Mouse (Mus musculus) left cerebral cortex, postnatal 10 days (tissue): ENCODE data around the gene Dap3. TPM values are rescaled to one million over a fixed set of nuclear protein-coding genes. Genes with fewer than 3 reads are reported as not detected.
"Not testable (repeated sequence)": the region's sequence is repeated elsewhere in the genome, so short reads cannot be mapped to it uniquely, and the experiment has no call there.

Experiments
- DNase-seq, 2 experiments: peaks; one replicate each; pipeline ENCODE4 v3.0.0; 2021 to 2022; ENCODE audit warnings: low spot score in 2 of 2, mixed read lengths in 1 of 2; ENCODE audit errors: extremely low spot score in 1 of 2
- intact Hi-C: fragments of 180-260 bp; cut with DNase I; formaldehyde crosslinking; loops from one replicate; pipeline ENCODE4 v1.15.1; 2025
- total RNA-seq, 2 experiments: library from RNA; stranded (reverse); gene quantifications; 2 replicates each; pipeline ENCODE4 v1.2.3; 2021

The Dap3 gene
- total RNA-seq, 2 experiments from 2014 or later: 116 to 120 TPM

DNA sequence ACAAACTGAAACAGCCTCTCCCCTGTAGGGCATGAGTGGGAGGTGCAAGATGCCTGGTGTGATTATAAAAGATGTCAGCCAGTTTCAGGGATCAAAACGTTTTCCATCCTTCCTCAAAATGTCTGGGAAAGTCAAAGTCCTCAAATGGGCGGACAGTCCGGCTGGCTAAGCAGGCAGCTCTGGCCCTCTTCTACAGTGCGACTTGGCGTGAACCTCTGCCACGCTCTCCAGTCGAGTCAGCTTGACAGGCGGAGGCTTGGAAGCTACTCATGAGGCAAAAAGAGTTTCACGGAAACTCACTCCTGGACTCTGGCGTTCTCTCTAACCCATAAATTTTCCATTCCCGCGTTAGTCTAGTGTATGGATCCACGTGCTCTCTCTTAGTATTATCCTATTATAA is 32.0 kb downstream of the Dap3 start:
- intact Hi-C loops: no loop called here
- DNase-seq: no peak

GRCm38 (mm10) chr3:88914384-88914810 is 36.6 kb downstream of the Dap3 start:
- intact Hi-C loops: no loop called here

GRCm38 (mm10) chr3:88913511-88914383 is 37.2 kb downstream of the Dap3 start, which contains the start of gene Msto1:
Gene Msto1, minus strand, starts transcription at chr3:88913999.
- DNase-seq: peak; percentile 91 to 96
- intact Hi-C loops: no loop called here

More at GRCm38 (mm10) chr3:88914384-88914810, 36.6 kb downstream of the Dap3 start:
- no peak for DNase-seq

GRCm38 (mm10) chr3:88912585-88912984 is 38.4 kb downstream of the Dap3 start:
- DNase-seq: no peak
- intact Hi-C loops: no loop called here

GRCm38 (mm10) chr3:88906393-88907159 is 44.4 kb downstream of the Dap3 start:
- intact Hi-C loops: no loop called here
- no peak for DNase-seq

- no peak for DNase-seq
- intact Hi-C loops: no loop called here
Observed at GRCm38 (mm10) chr3:88905741-88906140, 45.2 kb downstream of the Dap3 start.

DNA sequence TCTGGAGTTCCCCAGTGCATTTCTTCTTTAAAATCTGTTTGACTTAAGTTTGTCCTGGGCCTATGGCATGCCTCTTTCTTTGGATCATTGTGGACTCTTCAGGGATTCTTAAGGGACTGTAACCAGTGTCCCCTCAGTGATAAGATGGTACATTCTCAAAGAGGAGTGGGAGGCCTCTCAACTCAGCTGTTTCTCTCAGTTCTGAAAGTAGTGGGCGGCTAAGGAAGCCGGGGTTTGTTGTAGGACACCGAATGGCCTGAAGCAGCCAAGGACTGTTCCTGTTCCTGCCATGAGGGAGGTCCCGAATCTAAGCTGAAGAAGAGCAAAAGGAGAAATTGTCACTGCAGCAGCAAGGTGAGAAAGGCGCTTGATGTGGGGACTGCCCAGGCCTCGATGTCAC is 45.8 kb downstream of the Dap3 start:
- DNase-seq: no peak
- intact Hi-C loops: no loop called here

GRCm38 (mm10) chr3:88904803-88905202 is 46.2 kb downstream of the Dap3 start:
- intact Hi-C loops: no loop called here
- no peak for DNase-seq

- intact Hi-C loops, DNase-seq: not testable (repeated sequence)
Observed at GRCm38 (mm10) chr3:88893011-88893410, 58.0 kb downstream of the Dap3 start.

- intact Hi-C loops, DNase-seq: not testable (repeated sequence)
Observed at GRCm38 (mm10) chr3:88882536-88882935, 68.4 kb downstream of the Dap3 start.

Other genes with a start within 250 kb of the Dap3 start
- 10 to 100 TPM; 42.9 to 55.5 TPM for gene Rit1, start 234.3 kb downstream of the Dap3 start, total RNA-seq
- 100 to 1,000 TPM; 433 to 447 TPM for gene Syt11, start 176.0 kb downstream of the Dap3 start, total RNA-seq
- gene Gon4l, start 116.0 kb downstream of the Dap3 start, total RNA-seq: 10 to 100 TPM; 43.1 to 44.8 TPM
- gene Msto1, start 37.2 kb downstream of the Dap3 start, total RNA-seq: 10 to 100 TPM; 28.9 to 31.9 TPM
- gene Ash1l, start 559 bp downstream of the Dap3 start, total RNA-seq: 10 to 100 TPM; 59.9 to 62.0 TPM
- gene Rusc1, start 142.1 kb upstream of the Dap3 start, total RNA-seq: 100 to 1,000 TPM; 208 to 210 TPM
- under 1 TPM in 1 of 2 experiments, not detected in 1; 0.19 TPM for gene Gm43738, start 149.9 kb upstream of the Dap3 start, total RNA-seq
- gene Fdps, start 150.8 kb upstream of the Dap3 start, total RNA-seq: 100 to 1,000 TPM; 165 to 177 TPM
- not detected for gene Pklr, start 185.0 kb upstream of the Dap3 start, total RNA-seq
- gene Hcn3, start 209.0 kb upstream of the Dap3 start, total RNA-seq: 10 to 100 TPM; 37.0 to 48.6 TPM
- gene Clk2, start 213.6 kb upstream of the Dap3 start, total RNA-seq: 10 to 100 TPM; 42.3 to 47.3 TPM
- gene Scamp3, start 226.3 kb upstream of the Dap3 start, total RNA-seq: 10 to 100 TPM; 80.5 to 81.1 TPM
- gene Fam189b, start 232.0 kb upstream of the Dap3 start, total RNA-seq: 10 to 100 TPM; 59.6 to 66.2 TPM